Mouse (Mus musculus) inflammation-experienced regulatory T-cells, adult 6 months (primary cell): Measurements from ENCODE around the gene 4930519P11Rik. TPM values are rescaled to one million over a fixed set of nuclear protein-coding genes. Genes with fewer than 3 reads are reported as not detected.

ENCODE experiments used
- ATAC-seq: one replicate; pipeline ENCODE4 v1.8.0; 2017
- polyA plus RNA-seq, 3 experiments: library from polyadenylated mRNA; unstranded; fragments of 100-300 nt; shearing (Covaris generic); gene quantifications; one replicate each; pipeline ENCODE4 v1.2.1; 2017

4930519P11Rik gene
- polyA plus RNA-seq, 3 experiments from 2014 or later, result not detected

DNA sequence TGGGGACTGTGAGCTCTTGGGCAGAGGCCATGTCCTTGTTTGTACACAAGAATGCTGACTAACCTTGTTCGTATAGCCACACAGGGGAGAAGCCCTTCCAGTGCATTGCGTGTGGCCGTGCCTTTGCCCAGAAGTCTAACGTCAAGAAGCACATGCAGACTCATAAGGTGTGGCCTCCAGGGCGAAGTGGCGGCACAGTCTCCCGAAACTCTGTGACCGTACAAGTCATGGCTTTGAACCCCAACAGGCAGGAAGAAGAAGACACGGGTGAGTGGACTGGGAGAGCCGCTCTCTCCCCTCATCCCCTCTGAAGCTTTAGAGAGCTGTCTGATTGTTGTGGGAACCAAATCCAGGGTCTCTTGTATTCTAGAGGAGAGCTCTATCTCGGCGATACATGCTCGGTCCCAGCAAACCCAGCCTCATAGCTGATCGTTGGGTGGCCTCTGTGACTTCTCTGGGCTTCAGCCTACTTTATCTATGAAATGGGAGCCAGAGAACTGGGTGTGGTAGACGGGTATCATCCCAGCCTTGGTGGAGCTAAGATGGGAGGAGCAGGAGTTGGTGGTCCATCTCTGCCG, 19.1 kb upstream of the 4930519P11Rik start:
- no peak for ATAC-seq

DNA sequence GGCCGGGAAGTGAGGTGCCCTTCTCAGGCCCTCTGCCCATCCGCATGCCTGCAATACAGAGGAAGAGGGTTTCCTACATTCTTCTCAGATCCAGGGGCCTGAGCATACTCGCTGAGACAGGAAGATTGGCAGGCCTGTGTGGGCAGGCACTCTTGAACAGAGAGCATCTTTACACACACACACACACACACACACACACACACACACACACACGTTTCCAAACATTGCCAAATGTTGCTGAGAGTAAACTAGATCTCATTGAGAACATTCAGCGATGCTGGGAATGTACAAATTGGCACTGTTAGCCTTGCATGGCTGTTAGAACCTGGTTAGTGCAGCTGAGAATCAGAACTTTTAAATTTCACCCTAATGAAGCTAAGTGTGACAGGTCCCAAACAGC, 17.3 kb upstream of the 4930519P11Rik start:
- no peak for ATAC-seq

DNA sequence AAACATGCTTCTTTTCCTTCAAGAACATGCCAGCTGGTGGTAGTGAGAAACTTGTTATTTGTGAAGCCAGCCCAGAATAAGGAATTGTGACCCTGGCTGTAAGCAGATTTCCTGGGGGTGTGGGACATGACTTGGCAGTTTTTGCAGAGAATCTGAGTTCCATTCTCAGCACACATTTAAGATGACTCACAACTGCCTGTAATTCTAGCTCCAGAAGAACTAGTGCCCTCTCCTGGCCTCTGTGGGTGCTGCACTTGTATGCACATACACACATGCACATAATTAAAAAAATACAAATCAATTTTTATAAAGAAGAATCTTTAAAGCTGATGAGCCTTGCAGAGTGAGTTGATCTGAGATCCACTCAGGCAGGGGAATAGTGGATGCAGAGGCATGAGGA, 10.9 kb upstream of the 4930519P11Rik start:
- no peak for ATAC-seq

DNA sequence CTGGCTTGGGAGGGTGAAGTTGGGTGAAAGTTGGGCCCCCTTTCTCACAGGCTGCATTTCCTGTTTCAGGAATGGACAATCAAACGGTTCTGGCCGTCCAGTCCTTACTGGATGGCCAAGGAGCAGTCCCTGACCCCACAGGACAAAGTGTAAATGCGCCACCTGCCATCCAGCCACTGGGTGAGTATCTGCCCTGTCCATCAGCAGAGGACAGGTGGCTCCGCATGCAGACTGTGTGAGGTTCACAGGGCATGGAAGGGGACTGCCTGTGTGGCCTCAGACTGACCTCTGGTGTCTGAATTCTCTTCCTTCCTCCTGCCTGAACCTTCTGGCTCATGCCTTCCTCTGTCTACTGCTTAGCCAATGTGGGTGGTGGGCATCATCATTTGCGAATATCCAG, 8.4 kb upstream of the 4930519P11Rik start:
- ATAC-seq, result no peak

DNA sequence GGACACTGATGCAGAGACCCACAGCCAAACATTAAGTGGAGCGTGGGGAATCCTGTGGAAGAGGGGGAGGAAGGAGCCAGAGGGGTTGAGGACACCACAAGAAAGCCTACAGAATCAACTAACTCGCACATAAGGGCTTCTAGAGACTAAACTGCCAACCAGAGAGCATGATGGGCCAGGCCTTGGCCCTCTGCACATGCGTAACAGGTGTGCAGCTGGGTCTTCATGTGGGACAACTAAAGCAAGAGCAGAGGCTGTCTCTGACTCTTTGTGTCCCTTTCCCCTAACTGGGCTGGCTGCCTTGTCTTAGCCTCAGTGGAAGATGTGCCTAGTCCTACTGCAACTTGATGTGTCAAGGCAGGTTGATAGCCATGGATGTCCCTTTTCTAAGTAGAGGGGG, 3.8 kb upstream of the 4930519P11Rik start:
- no peak for ATAC-seq

DNA sequence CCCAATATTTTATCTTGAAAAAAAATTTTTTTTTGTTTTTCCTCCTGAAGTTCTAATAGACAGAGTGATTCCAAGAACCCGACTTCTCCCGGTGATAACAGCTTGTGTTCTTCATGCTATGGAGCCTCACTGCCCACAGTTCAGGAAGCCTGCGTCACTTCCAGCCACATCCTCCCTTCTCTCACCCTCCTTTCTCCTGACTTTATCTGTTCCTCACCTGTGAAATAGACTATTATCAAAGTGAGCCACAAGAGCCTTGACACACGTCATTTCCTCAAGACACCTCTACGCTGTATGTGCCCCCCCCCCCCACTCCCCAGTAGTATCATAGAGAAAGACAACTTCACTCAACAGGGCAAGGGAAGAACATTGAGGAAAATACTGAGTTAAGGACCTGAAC, 2.4 kb upstream of the 4930519P11Rik start:
- ATAC-seq, result peak; percentile 58

DNA sequence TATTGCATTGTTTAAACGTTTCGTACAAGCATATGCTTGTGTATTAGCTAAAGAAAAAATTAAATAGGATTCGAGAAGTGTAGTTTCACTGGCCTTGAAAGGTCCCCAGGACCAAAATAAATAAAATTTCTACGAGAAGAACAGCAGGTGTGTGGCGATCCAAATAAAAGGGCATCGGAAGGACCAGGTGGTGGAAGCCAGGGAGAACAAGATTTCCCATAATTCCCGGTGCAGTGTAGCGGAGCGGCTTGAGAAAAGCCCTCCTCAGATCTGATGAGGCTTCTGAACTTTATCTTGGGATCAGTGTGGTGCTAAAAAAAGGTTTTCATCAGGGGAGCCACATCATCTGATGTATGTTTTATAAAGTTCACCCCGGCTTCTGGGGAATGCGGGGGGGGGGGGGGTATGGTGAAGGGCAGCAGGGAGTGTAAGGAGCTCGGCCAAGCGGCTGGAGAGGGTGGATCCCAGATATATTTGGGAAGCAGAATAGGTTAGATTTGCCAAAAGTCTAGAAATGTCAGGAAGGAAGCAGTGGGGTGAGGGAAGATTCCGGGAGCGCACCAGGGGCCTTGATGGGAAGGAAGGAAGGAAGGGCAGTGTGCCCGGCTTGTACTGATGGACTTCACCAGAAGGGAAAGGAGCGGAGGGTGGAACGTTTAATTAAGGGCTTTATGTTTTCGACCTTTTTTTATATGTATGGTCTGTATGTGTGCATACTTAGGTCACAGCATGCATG, 1.8 kb upstream of the 4930519P11Rik start:
- ATAC-seq, result no peak

DNA sequence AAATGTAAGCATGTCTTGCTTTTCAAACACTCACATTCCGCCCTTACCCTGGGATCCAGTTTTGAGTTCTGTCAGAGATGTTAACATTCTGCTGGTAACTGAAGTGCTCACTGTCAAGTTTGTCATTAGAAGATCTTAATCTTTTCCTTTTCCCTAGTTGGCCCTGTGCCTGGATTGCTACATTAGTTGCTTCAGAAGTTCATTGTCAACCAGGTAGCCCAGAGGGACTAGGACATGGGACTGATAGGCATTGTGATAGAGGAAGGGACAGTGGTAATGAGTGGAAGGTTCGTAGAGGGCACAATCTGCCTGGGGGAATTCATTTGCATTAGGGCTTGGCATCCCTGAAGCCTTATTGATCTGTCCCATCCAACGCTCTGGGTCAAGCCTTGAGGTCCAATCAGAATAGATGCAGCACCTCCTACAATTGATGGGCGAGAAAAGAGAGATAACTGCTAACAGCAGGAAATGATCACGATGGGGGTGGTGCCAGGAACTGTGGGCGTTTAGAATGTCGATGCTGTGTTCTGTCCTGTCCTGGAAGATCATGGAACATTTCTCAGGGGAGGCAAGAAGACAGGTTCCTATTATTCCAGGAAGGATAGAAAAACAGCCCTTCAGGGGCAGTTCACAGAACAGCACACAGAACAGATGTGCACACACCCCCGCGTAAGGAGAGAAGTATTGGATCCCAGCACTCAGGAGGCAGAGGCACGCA, 4.0 kb downstream of the 4930519P11Rik start:
- ATAC-seq, result no peak

DNA sequence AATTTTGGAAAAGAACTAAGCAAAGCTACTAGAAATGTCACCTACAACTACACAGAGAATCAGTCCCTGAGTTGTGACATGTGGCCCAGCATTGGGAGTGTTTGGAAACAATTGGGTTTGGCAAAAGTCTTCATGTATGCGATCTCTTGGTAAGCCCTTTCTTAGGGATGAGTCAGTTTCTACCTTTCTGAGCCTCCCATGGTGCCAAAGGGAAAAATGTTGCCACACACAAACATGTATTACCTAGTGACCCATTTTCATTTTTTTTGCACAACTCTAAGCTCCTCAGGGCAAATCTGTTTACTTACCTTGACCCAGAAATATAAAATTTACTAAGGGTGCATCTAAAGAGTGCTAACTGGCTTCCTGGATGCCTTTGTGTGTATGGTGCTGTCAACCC, 6.3 kb downstream of the 4930519P11Rik start:
- no peak for ATAC-seq

DNA sequence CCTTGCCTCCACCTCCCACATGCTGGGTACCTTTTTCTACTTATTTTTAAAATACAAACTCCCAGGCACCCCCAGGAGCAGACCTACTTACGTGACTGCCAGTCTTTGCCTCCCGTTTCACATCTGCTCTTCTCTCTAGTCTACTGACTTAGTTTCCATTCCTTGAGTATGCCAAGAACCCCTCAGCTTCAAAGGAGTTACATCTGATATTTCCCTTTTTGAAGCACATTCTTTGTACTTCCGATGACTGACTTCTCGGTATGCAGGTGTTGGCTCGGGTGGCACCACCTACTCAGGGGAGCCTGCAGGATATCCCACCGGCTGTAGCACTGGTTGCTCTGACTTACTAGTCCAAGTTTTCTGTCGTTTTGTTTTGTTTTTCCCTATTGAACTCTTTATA, 9.1 kb downstream of the 4930519P11Rik start:
- ATAC-seq, result peak; percentile 3

DNA sequence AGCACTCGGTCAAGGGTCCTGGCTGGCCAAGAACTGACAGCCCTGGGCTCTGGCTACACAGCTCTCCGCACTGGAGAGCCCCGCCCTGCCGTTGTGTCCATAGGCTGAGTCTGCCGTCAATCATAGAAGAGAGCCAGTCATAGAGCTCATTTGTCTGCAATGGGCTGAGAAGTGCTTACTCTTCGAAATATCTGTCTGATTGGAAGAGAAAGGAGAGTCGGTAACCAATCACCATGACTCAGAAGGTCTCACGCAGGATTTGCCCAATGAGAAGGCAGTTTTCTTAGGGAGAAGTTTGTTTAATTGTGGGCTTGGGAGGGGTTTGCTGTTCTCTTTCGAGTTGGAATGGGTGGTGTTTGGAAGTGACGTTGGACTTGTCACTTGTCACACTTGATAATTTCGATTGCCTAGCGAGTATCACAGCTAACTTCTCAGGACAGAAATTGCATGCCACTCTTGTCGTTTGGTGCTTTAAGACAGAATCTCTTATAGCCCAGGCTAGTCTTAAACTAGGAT, 9.5 kb downstream of the 4930519P11Rik start, which contains the start of gene Pxmp4:
Gene Pxmp4, minus strand, starts transcription at position 71 of the 516 bp plus-strand sequence.
- peak; percentile 99 for ATAC-seq

DNA sequence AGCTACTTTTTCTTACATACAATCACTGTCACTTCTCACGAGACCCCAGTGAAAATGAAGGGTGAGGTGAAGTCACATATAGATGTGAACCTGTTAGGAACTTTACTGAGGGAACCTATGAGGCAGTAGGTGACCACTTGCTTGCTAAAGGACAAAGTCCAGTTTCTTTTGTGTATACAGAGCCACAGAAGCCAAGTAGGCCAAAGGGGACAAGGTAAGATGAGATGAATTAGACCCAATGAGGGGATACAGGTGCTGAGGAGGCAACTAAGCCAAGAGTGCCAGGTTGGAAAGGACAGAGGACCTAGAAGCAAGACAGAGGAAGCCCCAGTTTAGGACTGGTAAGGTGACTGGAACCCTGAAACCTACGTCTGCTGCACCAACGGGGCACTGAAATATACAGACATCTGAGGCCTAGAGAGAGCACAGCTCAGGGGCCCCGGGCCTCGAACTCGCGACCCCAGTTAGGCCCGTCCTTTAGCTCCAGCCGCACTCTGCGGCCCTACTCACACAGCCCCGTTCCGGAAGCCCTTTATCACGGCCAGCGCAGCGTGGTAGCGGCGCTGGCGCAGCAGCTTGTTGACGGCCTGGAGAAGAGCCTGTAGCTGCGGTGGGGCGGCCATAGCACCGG, 10.1 kb downstream of the 4930519P11Rik start:
- peak; percentile 45 for ATAC-seq

DNA sequence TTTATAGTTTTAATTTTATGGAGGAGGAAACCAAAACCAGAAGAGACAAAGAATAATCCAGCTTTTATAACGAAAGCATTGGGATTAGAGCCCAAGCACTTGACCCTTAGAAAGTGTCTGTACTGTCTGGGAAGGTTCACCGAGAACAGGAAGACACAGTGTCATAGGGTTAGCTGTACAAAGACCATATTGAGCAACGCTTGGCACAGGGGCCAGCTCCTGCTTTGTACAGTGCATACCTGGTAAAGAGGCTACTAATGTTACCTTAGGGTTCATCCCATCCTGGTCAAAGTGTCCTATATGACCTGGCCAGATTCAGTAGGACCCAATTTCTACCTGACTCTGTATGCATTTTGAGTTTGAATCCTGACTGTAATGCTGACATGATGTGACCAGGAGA, 11.9 kb downstream of the 4930519P11Rik start:
- no peak for ATAC-seq

DNA sequence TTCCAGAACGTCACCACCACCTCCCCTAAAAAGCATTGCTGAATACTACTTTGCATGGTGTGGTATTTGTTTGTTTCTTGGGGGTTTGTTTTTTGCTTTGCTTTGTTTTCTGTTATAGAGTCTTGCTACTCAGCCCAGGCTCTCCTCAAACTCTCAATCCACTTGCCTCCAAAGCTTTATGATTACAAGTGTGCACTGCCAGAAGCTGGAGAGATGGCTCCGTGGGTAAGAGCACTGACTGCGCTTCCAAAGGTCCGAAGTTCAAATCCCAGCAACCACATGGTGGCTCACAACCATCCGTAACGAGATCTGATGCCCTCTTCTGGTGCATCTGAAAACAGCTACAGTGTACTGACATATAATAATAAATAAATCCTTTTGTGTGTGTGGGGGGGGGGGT, 12.7 kb downstream of the 4930519P11Rik start:
- ATAC-seq, result no peak

DNA sequence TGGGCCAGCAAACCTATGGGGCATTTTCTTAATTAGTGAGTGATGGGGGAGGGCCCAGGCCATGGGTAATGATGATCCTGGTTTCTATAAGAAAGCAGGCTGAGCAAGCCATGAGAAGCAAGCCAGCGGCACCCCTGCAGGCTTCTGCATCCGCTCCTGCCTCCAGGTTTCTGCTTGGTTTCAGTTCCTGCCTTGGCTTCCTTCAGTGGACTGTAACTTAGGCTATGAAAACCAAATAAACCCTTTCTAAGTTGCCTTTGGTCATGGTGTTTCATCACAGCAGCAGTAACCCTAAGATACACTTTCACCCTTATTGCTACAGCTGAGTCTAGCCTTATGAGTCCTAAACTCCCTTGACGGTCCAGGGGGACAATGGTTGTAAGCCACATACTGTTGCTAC, 15.8 kb downstream of the 4930519P11Rik start:
- no peak for ATAC-seq

DNA sequence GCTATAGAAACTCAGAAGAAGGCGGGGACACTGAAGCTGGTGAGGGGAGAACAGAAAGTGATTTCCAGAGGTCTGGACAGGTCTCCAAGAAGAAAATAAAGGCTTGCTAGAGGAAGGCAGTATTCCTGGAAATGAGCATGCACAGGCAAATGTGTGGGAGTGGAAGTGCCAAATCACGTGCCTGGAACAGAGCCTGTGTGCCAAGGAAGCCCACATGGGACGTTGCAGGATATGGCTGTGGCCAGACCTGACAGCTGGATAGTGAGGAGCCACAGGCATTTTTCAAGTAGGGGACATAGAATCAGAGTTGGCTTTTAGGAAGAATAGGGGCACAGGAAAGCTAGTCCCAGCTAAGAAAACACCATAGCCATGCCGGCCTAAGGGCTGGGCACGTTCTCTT, 17.5 kb downstream of the 4930519P11Rik start:
- ATAC-seq, result no peak

DNA sequence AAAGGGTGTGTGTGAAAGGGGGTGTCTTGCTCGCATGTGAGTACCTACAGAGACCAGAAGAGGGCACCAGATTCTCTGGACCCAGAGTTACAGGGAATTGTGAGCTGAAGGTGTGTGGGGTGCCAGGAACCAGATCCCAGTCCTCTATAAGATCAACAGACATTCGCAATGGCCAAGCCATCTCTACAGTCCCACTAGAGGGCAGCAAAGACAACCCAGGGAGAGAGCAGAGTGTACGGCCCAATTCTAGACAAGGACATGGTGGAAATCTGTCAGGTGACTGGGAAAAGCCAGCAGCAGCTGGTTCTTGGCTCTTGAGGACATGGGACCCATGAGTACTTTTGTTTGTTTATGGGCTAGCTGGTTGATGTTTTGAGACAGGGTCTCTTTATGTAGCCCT, 20.2 kb downstream of the 4930519P11Rik start:
- ATAC-seq, result peak; percentile 38

DNA sequence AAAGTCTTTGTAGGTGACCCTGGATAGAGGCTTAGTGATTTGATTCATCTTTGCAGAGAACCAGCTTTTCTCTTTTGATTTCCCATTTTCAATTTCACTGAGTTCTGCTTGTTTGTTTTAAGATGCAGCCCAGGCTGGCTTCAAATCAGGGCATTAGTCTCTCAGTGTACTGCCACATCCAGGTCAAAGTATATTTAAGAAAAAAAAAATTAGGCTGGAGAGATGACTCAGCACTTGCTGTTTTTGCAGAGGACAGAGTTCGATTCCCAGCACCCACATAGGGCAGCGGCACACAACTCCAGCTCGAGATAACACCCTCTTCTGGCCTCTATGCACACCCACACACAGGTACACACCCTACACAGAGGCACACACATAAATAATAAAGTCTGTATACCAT, 22.0 kb downstream of the 4930519P11Rik start:
- ATAC-seq, result no peak

DNA sequence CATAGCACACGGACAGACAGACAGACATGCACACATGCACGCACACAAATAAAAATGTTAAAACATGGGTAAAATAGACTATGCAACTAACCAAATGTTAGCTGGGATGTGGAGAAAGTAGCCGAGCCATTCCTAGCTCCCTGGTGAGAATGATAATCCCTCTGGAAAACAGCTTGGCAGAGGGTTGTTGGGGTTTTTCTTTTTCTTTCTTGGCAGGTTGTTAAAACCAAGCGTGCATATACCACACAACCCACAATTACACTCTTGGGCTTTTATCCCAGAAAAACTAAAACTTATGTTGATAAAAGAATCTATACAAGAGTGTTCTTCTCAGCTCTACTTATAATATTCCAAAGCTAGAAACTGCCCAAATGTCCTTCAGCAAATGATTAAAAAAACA, 24.2 kb downstream of the 4930519P11Rik start:
- no peak for ATAC-seq

DNA sequence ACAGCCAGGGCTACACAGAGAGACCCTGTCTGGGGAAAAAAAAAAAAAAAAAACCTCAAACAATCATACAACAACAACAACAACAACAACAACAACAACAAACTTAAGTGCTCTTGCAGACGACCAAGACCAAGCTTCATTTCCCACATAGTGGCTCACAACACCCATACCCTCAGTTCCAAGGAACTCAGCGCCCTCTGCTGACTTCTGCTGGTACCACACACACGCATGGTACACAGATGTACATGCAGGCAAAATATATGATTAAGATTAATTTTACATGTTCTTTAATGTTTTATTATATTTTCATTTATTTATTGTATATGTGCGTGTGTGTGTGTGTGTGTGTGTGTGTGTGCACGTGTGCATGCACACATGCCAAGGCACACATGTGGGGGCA, 26.8 kb downstream of the 4930519P11Rik start:
- ATAC-seq, result no peak

DNA sequence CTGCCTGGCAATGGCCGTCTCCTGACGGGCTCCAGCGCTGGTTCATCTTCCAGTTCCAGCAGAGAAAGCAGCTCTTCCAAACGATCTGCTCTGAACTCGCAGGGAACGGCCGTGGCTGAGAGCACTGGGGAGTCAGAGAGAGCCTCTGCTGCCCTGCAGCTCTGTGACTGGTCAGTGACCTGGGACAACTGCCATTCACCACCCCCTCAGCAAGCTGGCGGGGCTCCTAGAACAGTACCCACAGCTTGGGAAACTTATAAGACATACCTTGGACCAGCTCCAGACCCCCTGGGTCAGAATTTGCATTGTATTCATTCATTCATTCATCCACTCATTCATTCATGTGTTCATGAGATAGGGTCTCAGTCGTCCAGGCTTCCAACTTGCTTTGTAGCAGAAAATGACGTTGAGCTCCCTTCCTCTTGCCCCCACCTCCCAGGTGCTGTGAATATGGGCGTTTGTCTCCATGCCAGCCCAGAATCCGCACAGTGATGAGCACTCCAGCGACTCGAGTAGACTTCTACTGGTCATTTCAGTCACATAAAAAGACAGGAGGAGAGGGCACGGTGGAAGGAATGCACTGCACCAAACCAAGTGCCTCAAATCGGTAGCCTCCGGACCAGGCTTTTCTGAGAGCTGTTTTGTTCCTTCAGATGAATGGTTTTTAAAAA, 28.2 kb downstream of the 4930519P11Rik start:
- no peak for ATAC-seq
